Mouse (Mus musculus): Measurements from ENCODE around the gene Ip6k2. TPM values are rescaled to one million over a fixed set of nuclear protein-coding genes. Genes with fewer than 3 reads are reported as not detected.

Ip6k2 gene
- polyA plus RNA-seq, 2 experiments = 119 to 265 TPM

DNA sequence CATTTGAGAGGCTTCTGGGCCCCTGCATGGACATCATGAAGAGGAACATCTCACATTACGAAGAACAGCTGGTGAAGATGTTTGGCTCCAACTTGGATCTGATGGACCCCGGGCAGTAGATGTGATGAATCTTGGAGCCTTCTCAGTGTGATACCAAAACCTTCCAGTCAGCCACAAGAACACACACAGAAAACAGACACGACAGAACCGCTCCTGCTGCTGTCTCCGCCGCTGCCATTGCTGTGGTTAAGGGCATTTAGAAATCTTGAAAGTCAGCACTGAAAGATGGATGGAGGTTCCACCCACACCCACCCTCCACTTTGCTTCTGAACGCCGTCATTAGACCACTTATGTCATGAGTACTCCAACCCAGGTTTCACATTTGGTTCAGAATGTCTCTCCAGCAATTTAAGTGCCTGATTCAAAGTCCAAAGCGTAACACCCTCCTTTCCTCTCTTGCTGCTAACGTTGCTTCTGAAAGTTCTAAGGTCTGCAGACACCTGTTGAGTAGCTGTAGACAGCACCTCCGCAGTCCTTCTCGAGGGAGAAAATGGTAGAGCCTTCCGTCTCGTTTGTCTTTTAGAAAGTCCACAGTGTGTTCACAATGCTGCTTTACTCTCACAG lies 36.6 kb upstream of the Ip6k2 start:
- no peak for DNase-seq (ENCODE audit: low spot score)
- peaks cover 69% of the 10 kb centered on the region for H3K36me3 ChIP-seq (ENCODE audit: control insufficient read depth, insufficient read depth, low read length)
- H3K9me3 ChIP-seq (ENCODE audit: control insufficient read depth, low read length) = no peaks in the 10 kb centered on the region
- H3K4me1 ChIP-seq (ENCODE audit: control insufficient read depth, insufficient read depth, low read length) = no peaks in the 10 kb centered on the region
- no peaks in the 10 kb centered on the region for H3K27me3 ChIP-seq (ENCODE audit: control insufficient read depth, insufficient read depth, low read length)
- no peak overlapping the region for H3K9ac ChIP-seq (ENCODE audit: low read depth, low read length, severe bottlenecking)
- no peak for TF ChIP-seq POLR2A (IDR thresholded peaks at IDR 0.05; ENCODE audit: borderline replicate concordance, extremely low read depth, insufficient read depth, insufficient read length)
- no peak overlapping the region for H3K4me3 ChIP-seq (replicated peaks; ENCODE audit: low read length)
- ATAC-seq (ENCODE audit: low FRiP score, low read depth) = no peak
- WGBS = 86% methylated on average over 14 of the region's 14 CpGs
- H3K4me2 ChIP-seq (replicated peaks; ENCODE audit: low read depth, low read length, severe bottlenecking) = no peak overlapping the region
- no peak overlapping the region for H3K27ac ChIP-seq (replicated peaks; ENCODE audit: low read depth, low read length)

DNA sequence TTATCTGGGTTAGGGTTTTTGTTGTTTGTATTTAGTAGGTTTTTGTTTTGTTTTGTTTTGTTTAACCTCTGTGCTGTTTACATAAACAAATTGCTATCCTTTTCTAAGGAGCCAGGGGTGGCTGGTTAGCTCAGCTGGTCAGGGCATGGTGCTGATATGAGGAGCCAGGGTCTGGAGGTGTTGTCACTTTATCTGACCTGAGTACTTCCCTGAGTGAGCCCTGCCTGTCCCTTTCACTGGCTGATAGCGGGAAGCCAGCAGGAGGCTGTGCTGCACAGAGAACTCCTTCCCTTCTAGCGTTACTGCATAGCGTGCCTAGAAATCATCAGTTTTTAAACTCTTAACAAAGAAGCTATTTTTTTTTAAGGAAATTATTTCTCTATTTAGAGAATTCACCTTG lies 35.9 kb upstream of the Ip6k2 start:
- no peak overlapping the region for H3K4me2 ChIP-seq (replicated peaks; ENCODE audit: low read depth, low read length, severe bottlenecking)
- ATAC-seq (ENCODE audit: low FRiP score, low read depth) (no peak), DNase-seq (ENCODE audit: low spot score) (no peak)
- H3K36me3 ChIP-seq (ENCODE audit: control insufficient read depth, insufficient read depth, low read length) = peaks cover 62% of the 10 kb centered on the region
- no peaks in the 10 kb centered on the region for H3K4me1 ChIP-seq (ENCODE audit: control insufficient read depth, insufficient read depth, low read length)
- no peaks in the 10 kb centered on the region for H3K9me3 ChIP-seq (ENCODE audit: control insufficient read depth, low read length)
- H3K27me3 ChIP-seq (ENCODE audit: control insufficient read depth, insufficient read depth, low read length) = no peaks in the 10 kb centered on the region
- no peak overlapping the region for H3K4me3 ChIP-seq (replicated peaks; ENCODE audit: low read length)
- TF ChIP-seq POLR2A (IDR thresholded peaks at IDR 0.05; ENCODE audit: borderline replicate concordance, extremely low read depth, insufficient read depth, insufficient read length) = no peak
- no peak overlapping the region for H3K9ac ChIP-seq (ENCODE audit: low read depth, low read length, severe bottlenecking)
- WGBS = 86% methylated on average over 3 of the region's 3 CpGs
- H3K27ac ChIP-seq (replicated peaks; ENCODE audit: low read depth, low read length) = no peak overlapping the region

DNA sequence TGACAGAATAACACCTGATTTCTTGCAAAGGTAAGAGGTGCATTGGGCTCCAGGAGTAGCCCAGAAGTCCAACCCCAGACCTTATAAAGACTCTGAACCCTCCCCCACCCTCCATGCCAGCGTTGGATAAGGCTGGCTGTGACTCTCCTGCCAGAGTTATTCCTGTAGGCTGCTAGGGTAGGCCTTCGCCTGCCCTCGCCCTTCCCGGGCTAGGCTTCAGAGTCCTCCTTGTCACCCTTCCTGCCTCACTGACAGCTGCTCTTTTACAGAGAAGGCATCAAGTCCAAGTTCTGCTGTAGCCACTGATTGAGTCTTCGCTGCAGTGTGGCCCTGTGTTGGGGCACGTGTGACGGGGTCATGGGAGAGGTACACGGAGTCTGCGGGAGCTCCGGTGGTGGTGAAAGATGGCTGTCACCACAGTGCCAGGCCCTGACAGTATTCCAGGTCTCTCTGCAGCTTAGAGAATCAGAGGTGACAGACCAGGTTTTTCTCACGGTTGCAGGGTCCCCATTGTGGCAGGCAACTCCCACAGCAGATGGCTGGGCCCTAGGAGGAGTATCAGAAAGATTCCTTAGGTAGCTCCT lies 34.9 kb upstream of the Ip6k2 start:
- Histone ChIP-seq H3K27ac (replicated peaks; ENCODE audit: low read depth, low read length) (no peak overlapping the region), H3K9ac (ENCODE audit: low read depth, low read length, severe bottlenecking) (no peak overlapping the region), H3K27me3 (ENCODE audit: control insufficient read depth, insufficient read depth, low read length) (no peaks in the 10 kb centered on the region), H3K36me3 (ENCODE audit: control insufficient read depth, insufficient read depth, low read length) (peaks cover 52% of the 10 kb centered on the region), H3K4me3 (replicated peaks; ENCODE audit: low read length) (no peak overlapping the region), H3K4me1 (ENCODE audit: control insufficient read depth, insufficient read depth, low read length) (no peaks in the 10 kb centered on the region), H3K4me2 (replicated peaks; ENCODE audit: low read depth, low read length, severe bottlenecking) (no peak overlapping the region), H3K9me3 (ENCODE audit: control insufficient read depth, low read length) (no peaks in the 10 kb centered on the region)
- ATAC-seq (ENCODE audit: low FRiP score, low read depth) = no peak
- DNase-seq (ENCODE audit: low spot score) = no peak
- 80% methylated on average over 11 of the region's 11 CpGs for WGBS
- TF ChIP-seq POLR2A (IDR thresholded peaks at IDR 0.05; ENCODE audit: borderline replicate concordance, extremely low read depth, insufficient read depth, insufficient read length) = no peak

DNA sequence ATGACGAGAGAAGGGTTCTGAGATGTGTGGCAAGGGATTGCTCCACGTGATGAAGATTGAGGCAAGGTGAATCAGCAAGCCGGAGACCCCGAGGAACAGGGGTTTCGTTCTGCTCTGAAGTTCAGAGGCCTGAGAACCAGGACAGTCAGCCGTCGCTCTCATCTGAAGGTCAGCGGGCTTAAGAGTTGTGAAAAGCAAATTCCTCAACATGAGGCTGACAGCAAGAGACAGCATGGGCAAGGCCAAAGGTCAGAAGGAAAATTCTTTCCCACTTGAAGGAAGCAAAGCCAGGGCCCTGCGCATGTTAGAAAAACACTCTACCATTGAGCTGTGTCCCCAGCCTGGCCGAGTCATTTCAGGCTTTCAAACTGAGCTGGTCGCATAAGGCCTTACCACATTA lies 33.0 kb upstream of the Ip6k2 start:
- no peak for DNase-seq (ENCODE audit: low spot score)
- no peaks in the 10 kb centered on the region for H3K4me1 ChIP-seq (ENCODE audit: control insufficient read depth, insufficient read depth, low read length)
- no peak for TF ChIP-seq POLR2A (IDR thresholded peaks at IDR 0.05; ENCODE audit: borderline replicate concordance, extremely low read depth, insufficient read depth, insufficient read length)
- no peaks in the 10 kb centered on the region for H3K9me3 ChIP-seq (ENCODE audit: control insufficient read depth, low read length)
- H3K27ac ChIP-seq (replicated peaks; ENCODE audit: low read depth, low read length) = no peak overlapping the region
- H3K27me3 ChIP-seq (ENCODE audit: control insufficient read depth, insufficient read depth, low read length) = no peaks in the 10 kb centered on the region
- H3K4me2 ChIP-seq (replicated peaks; ENCODE audit: low read depth, low read length, severe bottlenecking) = no peak overlapping the region
- no peak overlapping the region for H3K9ac ChIP-seq (ENCODE audit: low read depth, low read length, severe bottlenecking)
- H3K36me3 ChIP-seq (ENCODE audit: control insufficient read depth, insufficient read depth, low read length) = peaks cover 32% of the 10 kb centered on the region
- no peak overlapping the region for H3K4me3 ChIP-seq (replicated peaks; ENCODE audit: low read length)
- no peak for ATAC-seq (ENCODE audit: low FRiP score, low read depth)
- WGBS = 92% methylated on average over 11 of the region's 11 CpGs

DNA sequence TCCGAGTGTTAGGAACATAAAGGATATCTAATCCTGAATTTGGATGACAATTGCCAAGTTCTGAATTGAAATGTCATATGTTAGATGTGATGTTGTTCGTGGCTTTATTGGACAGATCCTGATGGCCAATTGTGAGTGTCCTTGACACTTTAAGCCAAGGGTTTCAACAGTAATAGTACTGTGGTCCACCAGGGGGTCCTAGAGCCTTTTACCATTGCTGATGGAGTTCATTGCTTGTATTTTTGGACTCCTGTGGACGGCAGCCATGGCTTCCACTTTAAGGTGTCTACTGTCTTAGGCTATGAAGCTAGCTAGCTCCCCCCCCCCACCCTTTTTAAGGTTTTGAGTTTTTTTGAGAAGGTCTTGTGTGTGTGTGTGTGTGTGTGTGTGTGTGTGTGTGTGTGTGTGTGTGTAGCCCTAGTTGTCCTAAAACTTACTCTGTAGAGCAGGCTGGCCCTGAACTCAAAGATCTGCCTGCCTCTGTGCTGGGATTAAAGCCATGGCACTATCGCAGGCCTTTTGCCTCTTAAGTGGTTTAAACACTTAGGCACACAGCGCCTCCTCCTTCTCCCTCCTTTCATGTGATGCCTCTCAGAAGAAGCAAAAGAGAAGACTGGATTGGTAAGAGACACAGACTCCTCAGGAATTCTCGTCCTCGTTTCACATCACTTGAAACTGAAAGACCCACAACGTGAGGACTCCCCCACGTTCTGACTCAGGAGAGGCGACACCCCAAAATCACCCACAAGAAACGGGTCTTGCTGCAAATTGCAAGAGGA lies 31.3 kb upstream of the Ip6k2 start:
- H3K4me3 ChIP-seq (replicated peaks; ENCODE audit: low read length) = no peak overlapping the region
- no peaks in the 10 kb centered on the region for H3K27me3 ChIP-seq (ENCODE audit: control insufficient read depth, insufficient read depth, low read length)
- no peaks in the 10 kb centered on the region for H3K4me1 ChIP-seq (ENCODE audit: control insufficient read depth, insufficient read depth, low read length)
- no peak for ATAC-seq (ENCODE audit: low FRiP score, low read depth)
- no peak overlapping the region for H3K27ac ChIP-seq (replicated peaks; ENCODE audit: low read depth, low read length)
- no peak overlapping the region for H3K4me2 ChIP-seq (replicated peaks; ENCODE audit: low read depth, low read length, severe bottlenecking)
- no peak for DNase-seq (ENCODE audit: low spot score)
- no peaks in the 10 kb centered on the region for H3K9me3 ChIP-seq (ENCODE audit: control insufficient read depth, low read length)
- peaks cover 15% of the 10 kb centered on the region for H3K36me3 ChIP-seq (ENCODE audit: control insufficient read depth, insufficient read depth, low read length)
- H3K9ac ChIP-seq (ENCODE audit: low read depth, low read length, severe bottlenecking) = no peak overlapping the region
- no peak for TF ChIP-seq POLR2A (IDR thresholded peaks at IDR 0.05; ENCODE audit: borderline replicate concordance, extremely low read depth, insufficient read depth, insufficient read length)
- WGBS = 90% methylated on average over 10 of the region's 11 CpGs
